In the genomic region with DNA sequence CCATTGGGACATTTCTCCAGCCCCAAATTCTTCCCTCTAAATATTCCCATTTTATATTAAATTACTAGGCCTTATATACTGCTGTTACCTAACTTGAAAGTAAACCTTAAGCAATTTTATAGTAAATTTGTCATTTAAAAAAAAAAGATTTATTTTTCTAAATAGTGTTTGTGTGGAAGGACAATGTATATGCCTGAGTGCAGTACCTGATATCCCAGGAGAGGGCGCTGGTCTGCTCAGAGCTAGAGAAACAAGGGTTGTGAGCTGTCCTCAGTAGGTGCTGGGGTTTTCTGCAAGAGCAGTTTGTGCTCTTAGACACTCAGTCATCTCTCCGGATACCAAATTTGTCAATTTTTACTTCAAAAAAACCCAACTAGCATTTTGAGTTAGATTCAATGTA, we compare ENCODE assay signal across 14 mouse cellular contexts.
"Had no signal": no experiment of that assay in that cellular context is flagged by ENCODE, and none has a peak within 500 bp of the region (broad histone marks: within the 10 kb centered on the region; RNA-seq: fewer than 3 reads in every experiment).

No protein-coding gene starts in this region.

- H3K9ac ChIP-seq: limb, embryonic 12.5 days; liver, embryonic 13.5 days; liver, postnatal 0 days; lung, embryonic 15.5 days; midbrain, embryonic 13.5 days; neural tube, embryonic 15.5 days had no signal

- H3K27ac ChIP-seq: limb, embryonic 12.5 days; liver, embryonic 13.5 days; lung, embryonic 15.5 days; midbrain, embryonic 13.5 days; neural tube, embryonic 15.5 days had no signal

- H3K4me2 ChIP-seq: limb, embryonic 12.5 days; liver, embryonic 13.5 days; lung, embryonic 15.5 days; midbrain, embryonic 13.5 days; neural tube, embryonic 15.5 days had no signal

- H3K9me3 ChIP-seq: limb, embryonic 12.5 days; liver, embryonic 13.5 days; lung, embryonic 15.5 days; midbrain, embryonic 13.5 days; neural tube, embryonic 15.5 days had no signal

- H3K4me1 ChIP-seq: limb, embryonic 12.5 days; liver, embryonic 13.5 days; lung, embryonic 15.5 days; midbrain, embryonic 13.5 days had no signal

- DNase-seq: kidney, adult 9 months; kidney, postnatal 10 days; kidney, postnatal 4 days; liver; liver, embryonic 13.5 days; liver, postnatal 0 days; lung, postnatal 36 days; thymus, adult 18-20 months; thymus, postnatal 14 days had no signal

- ATAC-seq: liver, postnatal 0 days; midbrain, embryonic 13.5 days had no signal

- H3K27me3 ChIP-seq: liver, embryonic 13.5 days; lung, embryonic 15.5 days; midbrain, embryonic 13.5 days; neural tube, embryonic 15.5 days had no signal

- H3K4me3 ChIP-seq: limb, embryonic 12.5 days; liver, embryonic 13.5 days; lung, embryonic 15.5 days; midbrain, embryonic 13.5 days; myocyte; neural tube, embryonic 15.5 days had no signal

- H3K36me3 ChIP-seq: limb, embryonic 12.5 days; liver, embryonic 13.5 days; lung, embryonic 15.5 days; midbrain, embryonic 13.5 days; neural tube, embryonic 15.5 days had no signal
